Mouse (Mus musculus) neural tube, embryonic 11.5 days (tissue): ENCODE measurements around the gene Stab1. TPM values are rescaled to one million over a fixed set of nuclear protein-coding genes. Genes with fewer than 3 reads are reported as not detected.

ENCODE experiments used
- ATAC-seq: fragments of 200-750 bp; cut with Nextera tagmentation; 2 replicates; pipeline ENCODE4 v1.8.0; 2017; ENCODE audit warnings: moderate number of reproducible peaks, mild to moderate bottlenecking, moderate TSS enrichment, moderate library complexity; ENCODE audit not compliant: insufficient read depth, low FRiP score, low TSS enrichment
- DNase-seq: peaks from one replicate; pipeline ENCODE4 v3.0.0-alpha.2; 2015; ENCODE audit warnings: low spot score
- H3K27ac ChIP-seq: fragments of 300-500 bp; sonication (generic); 2 replicates; pipeline ENCODE4 v1.5.1; 2014; ENCODE audit warnings: low read depth, mild to moderate bottlenecking, low read length
- H3K27me3 ChIP-seq: fragments of 300-500 bp; sonication (generic); 2 replicates; pipeline ENCODE4 v1.6.1; 2014; ENCODE audit warnings: mild to moderate bottlenecking, low read length, mixed read lengths; ENCODE audit not compliant: control insufficient read depth, insufficient read depth
- H3K36me3 ChIP-seq: fragments of 300-500 bp; sonication (generic); 2 replicates; pipeline ENCODE4 v1.6.1; 2014; ENCODE audit warnings: mild to moderate bottlenecking, low read length, moderate library complexity, mixed read lengths; ENCODE audit not compliant: control insufficient read depth, insufficient read depth
- H3K4me1 ChIP-seq: fragments of 300-500 bp; sonication (generic); 2 replicates; pipeline ENCODE4 v1.6.1; 2014; ENCODE audit warnings: low read length, mixed read lengths; ENCODE audit not compliant: control insufficient read depth, insufficient read depth
- H3K4me2 ChIP-seq: fragments of 300-500 bp; sonication (generic); 2 replicates; pipeline ENCODE4 v1.6.1; 2014; ENCODE audit warnings: low read depth, mild to moderate bottlenecking, moderate library complexity
- H3K4me3 ChIP-seq: fragments of 300-500 bp; sonication (generic); 2 replicates; pipeline ENCODE4 v1.5.1; 2014; ENCODE audit warnings: low read depth, low read length
- H3K9ac ChIP-seq: fragments of 300-500 bp; sonication (generic); 2 replicates; pipeline ENCODE4 v1.6.1; 2014; ENCODE audit warnings: mild to moderate bottlenecking, low read length
- H3K9me3 ChIP-seq: fragments of 300-500 bp; sonication (generic); 2 replicates; pipeline ENCODE4 v1.6.1; 2016; ENCODE audit warnings: low read length; ENCODE audit not compliant: control insufficient read depth
- WGBS: fragments of 180-500 bp; shearing (Covaris S2); extraction: QIAGEN DNeasy Blood & Tissue Kit; methylation state at CpG from one replicate; pipeline ENCODE4 v1.1.7; 2014; 5-methylcytosine and 5-hydroxymethylcytosine counted together
- polyA plus RNA-seq: library from polyadenylated mRNA; unstranded; fragments of >200 nt; fragmentation: Nextera tagmentation; extraction: Ambion mirVana; gene quantifications from 2 replicates; pipeline ENCODE4 v1.2.1, GENCODE M21; 2014

Stab1 gene
- polyA plus RNA-seq, 1 experiment from 2014 or later, result 18.7 TPM

DNA sequence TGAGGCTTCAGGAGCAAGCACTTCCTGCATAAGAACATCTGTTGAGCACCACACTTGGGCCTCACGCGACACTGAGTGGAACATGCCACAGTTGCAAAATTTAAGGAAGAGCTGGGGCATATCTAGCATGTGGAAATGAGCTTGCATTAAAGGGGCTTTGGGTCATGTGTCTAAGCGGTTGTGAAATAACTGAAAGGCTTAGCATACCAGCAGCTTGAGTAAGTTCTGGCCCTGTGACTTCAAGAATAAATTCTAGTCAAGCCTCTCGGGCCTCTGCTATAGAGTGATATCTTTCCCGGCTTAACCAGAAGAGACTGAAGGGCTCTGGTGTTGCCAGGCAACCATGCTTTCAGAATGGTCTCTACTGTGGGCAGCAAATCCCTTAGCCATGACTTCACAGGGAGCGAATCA, 20.3 kb upstream of the Stab1 start:
- no peak overlapping the region for H3K4me2 ChIP-seq
- WGBS, result 83% methylated on average over 6 of the region's 6 CpGs
- H3K4me3 ChIP-seq, result no peak overlapping the region
- no peak overlapping the region for H3K9ac ChIP-seq
- DNase-seq (no peak), ATAC-seq (0 out of 2 replicates have a peak, but pooled peaks have one; percentile 38)
- no peaks in the 10 kb centered on the region for H3K27me3 ChIP-seq
- H3K36me3 ChIP-seq, result peaks cover 53% of the 10 kb centered on the region
- H3K27ac ChIP-seq, result no peak overlapping the region
- H3K9me3 ChIP-seq, result no peaks in the 10 kb centered on the region
- no peaks in the 10 kb centered on the region for H3K4me1 ChIP-seq

DNA sequence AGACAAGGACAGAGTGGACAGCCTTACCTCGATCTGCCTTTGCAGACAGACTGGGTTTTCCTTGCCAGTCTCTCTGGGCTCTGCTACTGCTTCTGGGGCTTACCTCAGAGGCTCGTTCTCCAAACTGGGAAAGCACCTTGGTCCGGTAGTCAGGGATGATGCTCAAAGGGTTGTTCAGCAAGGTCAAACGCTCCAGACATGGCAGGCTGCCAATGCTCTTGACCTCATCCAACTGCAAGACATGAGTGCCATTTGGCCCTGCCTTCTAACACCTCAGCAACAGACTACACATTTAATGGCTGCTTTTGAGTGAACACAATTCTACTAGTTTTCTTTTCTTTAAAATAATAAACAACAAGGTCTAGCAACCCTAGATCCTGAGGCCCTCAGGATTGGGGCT, 18.2 kb upstream of the Stab1 start:
- Histone ChIP-seq H3K4me2 (no peak overlapping the region), H3K27me3 (no peaks in the 10 kb centered on the region), H3K9me3 (no peaks in the 10 kb centered on the region), H3K27ac (no peak overlapping the region), H3K4me1 (no peaks in the 10 kb centered on the region), H3K9ac (no peak overlapping the region), H3K4me3 (no peak overlapping the region), H3K36me3 (peaks cover 63% of the 10 kb centered on the region)
- 89% methylated on average over 4 of the region's 4 CpGs for WGBS
- no peak for DNase-seq
- ATAC-seq, result no peak

DNA sequence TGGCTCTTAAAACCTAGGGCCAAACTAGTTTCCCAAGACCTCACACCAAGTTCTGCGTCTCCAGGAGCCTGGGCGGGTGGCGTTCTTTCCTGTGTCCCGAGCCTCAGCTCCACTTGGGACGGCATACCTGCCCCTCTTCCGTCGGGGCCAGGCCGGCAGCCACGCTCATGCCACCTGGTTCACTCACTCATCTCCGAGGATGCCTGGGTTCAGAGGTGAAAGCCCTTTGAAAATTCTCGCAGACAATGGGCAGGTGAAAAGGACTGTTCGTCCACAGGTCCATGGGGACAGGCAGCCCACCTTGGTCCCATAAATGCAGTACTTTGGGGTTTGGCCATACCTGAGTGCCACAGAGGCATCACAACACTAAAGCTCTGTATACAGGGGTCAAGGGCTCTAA, 15.8 kb upstream of the Stab1 start:
- H3K4me2 ChIP-seq, result no peak overlapping the region
- H3K4me3 ChIP-seq, result no peak overlapping the region
- no peak overlapping the region for H3K9ac ChIP-seq
- no peak overlapping the region for H3K27ac ChIP-seq
- DNase-seq, result no peak
- WGBS, result 95% methylated on average over 12 of the region's 12 CpGs
- H3K9me3 ChIP-seq, result no peaks in the 10 kb centered on the region
- H3K27me3 ChIP-seq, result no peaks in the 10 kb centered on the region
- H3K4me1 ChIP-seq, result no peaks in the 10 kb centered on the region
- no peak for ATAC-seq
- peaks cover 62% of the 10 kb centered on the region for H3K36me3 ChIP-seq

DNA sequence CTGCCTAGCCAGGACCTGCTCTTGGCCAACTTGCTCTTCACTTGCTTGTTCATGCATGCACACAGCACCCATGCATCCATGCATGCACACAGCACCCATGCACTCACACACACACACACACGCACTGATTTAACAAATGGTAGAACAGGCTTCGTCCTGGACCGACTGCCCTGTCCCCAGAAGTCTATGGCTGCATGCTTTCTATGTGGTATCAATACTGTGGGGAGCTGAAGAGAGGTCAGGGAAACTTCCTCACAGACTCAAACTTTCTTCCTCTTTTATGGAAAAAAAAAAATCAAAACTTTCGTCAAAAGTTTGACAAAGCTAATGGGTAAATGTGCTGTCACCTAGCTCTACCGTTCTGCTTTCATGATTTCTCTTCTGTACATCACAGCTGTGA, 15.1 kb upstream of the Stab1 start:
- Histone ChIP-seq H3K36me3 (peaks cover 67% of the 10 kb centered on the region), H3K4me2 (no peak overlapping the region), H3K4me3 (no peak overlapping the region), H3K27me3 (no peaks in the 10 kb centered on the region), H3K4me1 (no peaks in the 10 kb centered on the region), H3K9me3 (no peaks in the 10 kb centered on the region), H3K27ac (no peak overlapping the region), H3K9ac (no peak overlapping the region)
- ATAC-seq, result no peak
- DNase-seq, result no peak
- WGBS, result 92% methylated on average over 5 of the region's 5 CpGs

- H3K4me3 ChIP-seq, result no peak overlapping the region
- no peaks in the 10 kb centered on the region for H3K9me3 ChIP-seq
- no peak overlapping the region for H3K9ac ChIP-seq
- DNase-seq (no peak), ATAC-seq (no peak)
- H3K27ac ChIP-seq, result no peak overlapping the region
- WGBS, result 87% methylated on average over 2 of the region's 2 CpGs
- H3K4me2 ChIP-seq, result no peak overlapping the region
- peaks cover 66% of the 10 kb centered on the region for H3K36me3 ChIP-seq
- H3K27me3 ChIP-seq, result no peaks in the 10 kb centered on the region
- no peaks in the 10 kb centered on the region for H3K4me1 ChIP-seq
These were observed 14.4 kb upstream of the Stab1 start for GRCm38 (mm10) chr14:31182786-31183290.

DNA sequence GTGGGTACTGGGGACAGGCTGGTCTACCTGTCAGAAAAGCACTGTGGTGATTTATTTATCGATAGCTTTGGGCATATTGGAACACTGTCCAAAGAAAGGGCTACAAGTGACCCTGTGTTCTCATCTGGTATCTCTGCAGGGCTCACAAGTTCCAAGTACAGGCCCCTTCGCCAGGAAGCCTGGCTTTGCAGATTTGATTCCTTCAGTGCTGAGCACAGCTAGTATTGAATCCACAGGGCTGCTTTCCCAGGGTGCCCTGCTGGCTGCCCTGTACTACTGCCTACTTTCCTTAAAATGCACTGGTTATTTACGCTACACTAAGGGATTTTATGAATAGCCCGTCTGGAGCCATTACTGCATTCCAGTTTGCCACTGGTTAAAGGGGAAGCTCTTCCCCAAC, 13.1 kb upstream of the Stab1 start:
- Histone ChIP-seq H3K4me2 (no peak overlapping the region), H3K36me3 (peaks cover 67% of the 10 kb centered on the region), H3K4me1 (no peaks in the 10 kb centered on the region), H3K9me3 (no peaks in the 10 kb centered on the region), H3K9ac (no peak overlapping the region), H3K27ac (no peak overlapping the region), H3K4me3 (no peak overlapping the region), H3K27me3 (no peaks in the 10 kb centered on the region)
- ATAC-seq, result no peak
- DNase-seq, result no peak
- 89% methylated on average over 4 of the region's 4 CpGs for WGBS

DNA sequence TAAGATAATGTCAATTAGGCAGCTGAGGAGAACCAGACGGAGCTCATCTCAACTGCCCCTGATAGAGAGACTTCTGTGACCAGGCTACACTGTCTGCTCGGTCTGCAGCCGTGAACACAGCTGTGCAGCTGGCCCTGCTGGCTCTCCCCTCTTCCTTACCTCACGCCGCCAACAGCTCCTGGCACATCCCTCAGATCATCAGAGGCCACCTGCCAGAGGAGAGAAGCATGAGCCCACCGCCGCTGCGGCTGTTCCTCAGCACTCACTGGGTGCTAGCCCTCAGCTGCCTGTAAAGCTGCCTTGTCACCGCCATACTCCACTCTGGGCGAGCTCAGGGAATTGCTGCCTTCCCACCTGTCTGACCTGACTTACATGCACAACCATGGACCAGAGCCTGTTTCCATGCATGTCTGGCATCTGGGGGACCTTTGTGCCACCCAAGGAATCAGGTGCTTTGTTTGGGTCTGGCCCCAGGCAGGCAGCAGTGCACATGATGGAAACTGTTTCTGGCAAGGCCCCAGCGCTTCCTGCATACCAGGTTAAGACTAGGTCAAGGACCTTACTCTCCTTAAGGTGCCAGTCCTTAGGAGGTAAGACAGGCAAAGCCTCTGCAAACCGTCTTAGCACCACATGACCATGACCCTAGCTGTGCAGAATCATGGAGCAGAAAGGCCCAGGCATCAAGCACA, 11.4 kb upstream of the Stab1 start:
- peaks cover 70% of the 10 kb centered on the region for H3K36me3 ChIP-seq
- no peak overlapping the region for H3K4me3 ChIP-seq
- no peak overlapping the region for H3K4me2 ChIP-seq
- no peak overlapping the region for H3K9ac ChIP-seq
- no peaks in the 10 kb centered on the region for H3K9me3 ChIP-seq
- no peaks in the 10 kb centered on the region for H3K27me3 ChIP-seq
- DNase-seq, result no peak
- H3K27ac ChIP-seq, result no peak overlapping the region
- ATAC-seq, result no peak
- no peaks in the 10 kb centered on the region for H3K4me1 ChIP-seq
- WGBS, result 94% methylated on average over 12 of the region's 12 CpGs

GRCm38 (mm10) chr14:31177715-31178114, 9.3 kb upstream of the Stab1 start:
- Histone ChIP-seq H3K4me3 (no peak overlapping the region), H3K4me1 (no peaks in the 10 kb centered on the region), H3K4me2 (no peak overlapping the region), H3K9me3 (no peaks in the 10 kb centered on the region), H3K9ac (no peak overlapping the region), H3K36me3 (peaks cover 68% of the 10 kb centered on the region), H3K27me3 (no peaks in the 10 kb centered on the region), H3K27ac (no peak overlapping the region)
- 90% methylated on average over 5 of the region's 5 CpGs for WGBS
- DNase-seq (no peak), ATAC-seq (no peak)

DNA sequence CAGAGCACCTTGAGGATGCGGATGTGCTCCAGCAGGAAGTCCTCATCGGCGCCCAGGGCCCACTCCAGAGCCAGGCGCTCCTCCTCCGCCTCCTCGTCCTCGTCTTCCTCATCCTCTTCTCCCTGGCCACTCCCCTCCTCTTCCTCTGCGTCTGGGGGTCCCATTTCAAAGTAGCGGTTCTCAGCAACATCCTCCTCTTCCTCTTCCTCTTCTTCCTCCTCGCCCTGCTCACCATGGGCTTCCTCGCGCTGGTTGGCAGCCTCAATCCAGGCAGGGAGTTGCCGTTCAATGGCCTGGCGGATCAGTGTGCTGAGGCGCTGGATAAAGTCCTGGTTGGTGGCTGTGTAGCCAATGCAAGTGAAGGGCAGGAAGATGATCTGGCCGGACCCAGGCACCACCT, 8.8 kb upstream of the Stab1 start:
- Histone ChIP-seq H3K9me3 (no peaks in the 10 kb centered on the region), H3K4me3 (no peak overlapping the region), H3K4me2 (no peak overlapping the region), H3K36me3 (peaks cover 68% of the 10 kb centered on the region), H3K27me3 (no peaks in the 10 kb centered on the region), H3K9ac (no peak overlapping the region), H3K27ac (no peak overlapping the region), H3K4me1 (no peaks in the 10 kb centered on the region)
- WGBS, result 95% methylated on average over 16 of the region's 16 CpGs
- ATAC-seq, result no peak
- DNase-seq, result no peak
